Mouse (Mus musculus) adipocyte (in vitro differentiated cells): ENCODE measurements around the gene Gm16181.
A peak's percentile ranks its signal among the peaks of the same experiment; 100 is the strongest.

Experiments
- DNase-seq: peaks from one replicate; pipeline ENCODE4 v3.0.0-alpha.2; 2016; ENCODE audit warnings: low spot score

Gm16181 gene

DNA sequence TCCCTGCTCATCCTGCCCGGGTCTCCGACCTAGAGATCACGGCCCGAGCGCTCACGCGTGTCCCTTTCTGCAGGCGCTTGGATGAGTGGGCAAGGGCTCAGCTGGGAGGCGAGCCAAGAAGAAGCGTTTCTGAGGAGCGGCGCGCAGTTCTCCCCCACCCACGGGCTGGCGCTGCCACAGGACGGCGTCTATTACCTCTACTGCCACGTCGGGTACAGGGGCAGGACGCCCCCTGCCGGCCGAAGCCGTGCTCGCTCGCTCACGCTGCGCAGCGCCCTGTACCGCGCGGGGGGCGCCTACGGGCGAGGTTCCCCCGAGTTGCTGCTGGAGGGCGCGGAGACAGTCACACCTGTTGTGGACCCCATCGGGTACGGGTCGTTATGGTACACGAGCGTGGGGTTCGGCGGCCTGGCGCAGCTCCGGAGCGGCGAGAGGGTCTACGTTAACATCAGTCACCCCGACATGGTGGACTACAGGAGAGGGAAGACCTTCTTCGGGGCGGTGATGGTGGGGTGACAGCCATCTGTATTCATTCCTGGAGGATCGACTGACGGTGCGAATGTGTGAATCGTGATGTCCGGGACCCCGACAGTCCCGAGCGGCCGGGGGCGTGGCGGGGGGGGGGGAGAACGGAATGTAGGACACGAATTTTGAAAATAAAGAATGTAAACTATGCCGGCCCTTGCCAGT, 24.9 kb upstream of the Gm16181 start:
- DNase-seq = no peak

DNA sequence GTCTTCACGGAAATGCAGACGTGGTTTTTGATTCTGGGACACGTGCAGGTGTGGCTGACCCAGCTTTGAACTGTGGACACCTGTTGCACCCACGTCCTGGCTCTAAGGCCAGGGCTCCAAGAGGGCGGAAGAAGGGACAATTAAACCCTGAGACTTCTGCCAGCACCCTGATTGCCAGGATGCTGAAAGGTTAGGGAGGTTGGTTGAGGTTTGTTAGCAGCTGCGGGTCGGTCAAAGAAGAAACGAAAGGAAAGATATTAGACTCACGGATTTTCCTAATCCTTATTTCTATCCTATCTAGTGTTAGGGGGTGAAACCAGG, 24.4 kb upstream of the Gm16181 start:
- DNase-seq = no peak

DNA sequence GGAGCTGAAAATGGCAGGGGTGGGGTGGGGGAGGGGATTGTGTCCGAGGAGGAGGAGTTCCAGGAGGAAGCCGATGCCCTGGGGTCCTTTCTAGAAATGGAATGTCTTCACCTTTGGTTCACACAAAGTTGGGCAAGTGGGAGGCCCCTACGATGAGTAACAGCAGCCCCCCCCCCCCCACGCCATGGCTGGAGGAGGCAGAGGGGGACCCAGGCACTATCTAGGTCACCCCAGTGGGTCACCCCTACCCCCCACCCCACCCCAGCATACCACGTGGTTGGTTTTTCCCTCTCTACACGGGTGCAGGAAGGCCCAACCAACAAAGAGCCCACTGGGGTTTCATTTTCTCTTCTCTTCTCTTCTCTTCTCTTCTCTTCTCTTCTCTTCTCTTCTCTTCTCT, 23.5 kb upstream of the Gm16181 start:
- DNase-seq = no peak

DNA sequence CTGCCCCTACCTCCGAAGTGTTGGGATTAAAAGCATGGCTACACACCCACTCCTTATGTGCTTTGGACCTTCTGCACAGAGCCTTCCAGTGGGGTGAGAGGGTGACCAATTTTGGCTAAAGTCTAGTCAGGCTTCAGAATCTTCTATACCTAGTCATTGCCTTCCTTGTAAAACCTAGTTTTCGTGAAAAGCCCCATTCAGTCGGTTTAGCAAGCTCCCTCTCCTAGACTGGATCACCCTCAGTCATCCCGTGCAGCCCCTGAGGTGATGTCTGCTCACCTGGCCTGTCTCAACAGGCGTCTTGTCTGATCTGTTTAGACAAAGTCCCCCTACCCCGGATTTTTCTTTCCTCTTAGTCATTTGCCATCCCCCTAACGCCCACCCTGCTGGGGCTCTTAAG, 22.6 kb upstream of the Gm16181 start:
- DNase-seq = no peak

DNA sequence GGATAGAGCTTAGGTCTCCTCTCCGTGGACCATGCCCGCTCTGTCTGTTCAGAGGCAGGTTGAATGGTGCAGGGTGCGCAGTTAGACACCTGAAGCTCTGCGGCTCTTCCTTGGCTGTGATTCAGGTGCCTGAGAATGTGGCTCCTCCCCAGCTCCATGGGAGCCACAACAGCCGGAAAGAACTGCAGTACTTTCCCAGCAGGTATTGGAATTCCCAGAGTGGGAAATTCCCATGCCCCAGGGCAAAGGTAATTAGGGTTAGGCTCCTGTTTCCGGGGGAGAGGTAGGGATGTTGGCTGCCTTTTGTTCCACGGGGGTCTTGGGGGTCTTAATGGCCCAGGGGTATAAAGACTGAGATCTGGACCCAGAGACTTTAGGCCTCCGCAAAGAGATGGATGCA, 21.7 kb upstream of the Gm16181 start:
- no peak for DNase-seq

DNA sequence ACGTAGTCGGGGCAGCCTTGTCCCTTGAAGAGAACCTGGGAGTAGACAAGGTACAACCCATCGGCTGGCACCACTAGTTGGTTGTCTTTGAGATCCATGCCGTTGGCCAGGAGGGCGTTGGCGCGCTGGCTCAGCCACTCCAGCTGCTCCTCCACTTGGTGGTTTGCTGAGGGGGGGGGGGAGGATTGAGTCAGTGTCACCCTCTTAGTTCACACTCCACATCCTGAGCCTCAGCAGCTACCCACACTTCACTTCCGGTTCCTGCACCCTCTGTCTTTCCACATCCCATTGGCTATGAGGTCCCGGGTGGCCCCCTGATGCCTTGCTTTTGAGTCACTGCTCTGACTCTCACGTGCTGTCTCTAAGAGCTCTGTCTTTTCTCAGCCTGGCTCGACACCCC, 20.2 kb upstream of the Gm16181 start:
- DNase-seq = no peak

DNA sequence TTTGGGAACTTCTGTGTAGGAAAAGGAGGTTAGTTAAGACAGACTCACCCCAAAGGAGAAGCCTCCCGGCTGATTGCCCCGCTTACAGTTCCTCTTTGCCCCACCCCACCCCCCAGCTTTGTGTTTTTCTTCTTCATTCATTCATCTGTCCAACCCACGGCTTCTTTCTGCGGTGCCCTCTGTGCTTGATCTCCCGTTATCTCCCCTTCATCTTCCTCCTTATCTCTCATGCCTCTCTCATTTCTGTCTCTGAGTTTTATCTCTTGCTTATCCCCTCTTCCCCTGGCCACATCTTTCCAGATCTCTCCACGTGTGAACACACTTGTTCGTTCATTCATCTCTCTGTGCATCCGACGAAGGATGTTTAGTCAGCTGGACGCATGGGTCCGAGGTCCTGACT, 19.5 kb upstream of the Gm16181 start:
- no peak for DNase-seq

DNA sequence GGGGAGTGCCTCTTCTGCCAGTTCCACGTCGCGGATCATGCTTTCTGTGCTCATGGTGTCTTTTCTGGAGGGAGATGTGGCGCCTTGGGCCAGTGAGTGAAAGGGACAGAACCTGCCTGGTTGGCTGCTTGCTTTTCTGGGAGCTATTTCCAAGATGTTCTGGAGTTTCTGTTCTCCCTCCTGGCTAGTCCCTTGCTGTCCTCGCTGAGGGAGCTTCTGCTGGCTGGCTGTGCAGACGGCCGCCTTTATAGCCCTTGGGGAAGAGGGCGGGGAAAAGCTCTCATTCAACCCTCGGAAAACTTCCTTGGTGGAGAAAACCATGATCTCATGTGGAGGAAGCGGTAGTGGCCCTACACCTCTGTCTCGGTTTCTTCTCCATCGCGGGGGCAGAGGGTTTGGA, 18.8 kb upstream of the Gm16181 start, which contains the start of gene Tnf:
Gene Tnf (minus strand): TSS at position 221 of the 400 bp plus-strand sequence.
- DNase-seq = no peak

DNA sequence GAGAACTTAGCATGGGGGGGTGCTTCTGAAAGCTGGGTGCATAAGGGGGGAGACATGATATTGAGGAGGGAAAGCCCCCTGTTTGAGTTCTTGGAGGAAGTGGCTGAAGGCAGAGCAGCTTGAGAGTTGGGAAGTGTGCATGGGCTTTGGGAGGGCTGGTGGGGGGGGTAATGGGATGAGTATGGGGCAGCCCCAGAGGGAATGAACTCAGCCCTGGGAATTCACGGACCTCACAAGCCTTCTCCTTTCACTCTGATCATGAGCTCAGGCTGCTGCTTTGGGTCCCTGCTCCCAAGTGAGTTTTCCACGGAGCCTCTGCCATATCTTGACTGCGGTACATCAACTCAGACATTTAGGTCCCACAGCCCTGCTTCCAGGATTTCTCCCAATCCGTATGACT, 18.2 kb upstream of the Gm16181 start:
- DNase-seq = no peak

DNA sequence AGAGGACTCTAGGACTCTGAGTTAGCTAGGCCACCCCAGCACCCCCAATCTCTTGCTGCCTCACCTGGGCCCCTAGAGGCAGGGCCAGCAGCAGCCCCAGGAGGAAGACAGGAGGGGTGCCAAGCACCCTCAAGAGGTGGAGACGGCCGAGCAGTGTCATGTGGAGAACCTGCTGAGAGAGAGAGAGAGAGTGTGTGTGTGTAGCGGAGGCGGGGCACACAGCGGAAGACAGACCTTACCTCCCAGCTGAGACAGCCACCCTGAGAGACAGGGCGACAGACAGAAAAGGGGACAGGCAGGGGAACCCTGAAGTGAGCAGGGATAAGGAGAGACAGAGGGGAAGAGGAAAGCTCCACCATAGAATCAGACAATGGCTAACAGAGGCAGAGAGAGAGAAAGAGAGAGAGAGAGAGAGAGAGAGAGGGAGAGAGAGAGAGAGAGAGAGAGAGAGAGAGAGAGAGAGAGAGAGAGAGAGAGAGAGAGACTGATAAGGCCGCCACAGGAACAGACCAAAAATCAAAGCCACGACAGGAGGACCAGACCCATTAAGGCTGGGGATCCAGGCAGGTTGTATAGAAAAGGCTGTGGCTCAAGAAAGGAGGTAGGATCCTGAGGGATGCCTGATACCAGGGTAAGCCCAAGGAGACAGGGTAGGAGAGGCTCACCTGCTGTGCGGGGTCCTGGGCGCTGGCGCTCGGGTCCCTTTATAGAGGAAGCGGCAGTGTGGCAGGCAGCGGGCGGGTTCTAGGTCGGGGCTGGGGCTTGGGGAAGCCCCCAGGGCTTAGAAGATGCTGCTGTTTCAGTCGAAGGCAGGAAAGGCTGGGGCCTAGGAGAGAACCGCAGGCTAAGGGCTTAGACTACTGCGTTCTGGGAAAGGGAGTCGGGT, 15.9 kb upstream of the Gm16181 start, which contains the start of gene Lta:
Gene Lta (minus strand): TSS at position 858 of the 886 bp plus-strand sequence.
- no peak for DNase-seq

DNA sequence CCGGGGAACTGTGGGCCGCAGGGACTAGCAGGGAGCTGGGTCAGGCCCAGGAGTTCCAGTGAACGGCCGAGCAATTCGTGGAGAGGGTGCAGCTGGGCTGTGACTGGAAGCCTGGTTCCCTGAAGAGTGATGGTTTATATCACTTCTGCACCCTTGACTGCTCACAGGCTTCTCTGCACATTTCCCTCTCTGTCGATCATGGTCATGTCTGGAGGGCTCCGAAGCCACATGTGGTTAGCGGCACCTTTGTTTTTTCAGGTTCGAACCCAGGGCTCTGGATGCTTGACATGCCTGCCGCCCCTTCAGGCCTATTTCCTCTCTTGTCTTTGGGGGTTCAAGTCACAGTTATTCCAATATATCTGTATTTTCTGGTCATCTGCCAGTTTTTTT, 15.3 kb upstream of the Gm16181 start:
- no peak for DNase-seq

DNA sequence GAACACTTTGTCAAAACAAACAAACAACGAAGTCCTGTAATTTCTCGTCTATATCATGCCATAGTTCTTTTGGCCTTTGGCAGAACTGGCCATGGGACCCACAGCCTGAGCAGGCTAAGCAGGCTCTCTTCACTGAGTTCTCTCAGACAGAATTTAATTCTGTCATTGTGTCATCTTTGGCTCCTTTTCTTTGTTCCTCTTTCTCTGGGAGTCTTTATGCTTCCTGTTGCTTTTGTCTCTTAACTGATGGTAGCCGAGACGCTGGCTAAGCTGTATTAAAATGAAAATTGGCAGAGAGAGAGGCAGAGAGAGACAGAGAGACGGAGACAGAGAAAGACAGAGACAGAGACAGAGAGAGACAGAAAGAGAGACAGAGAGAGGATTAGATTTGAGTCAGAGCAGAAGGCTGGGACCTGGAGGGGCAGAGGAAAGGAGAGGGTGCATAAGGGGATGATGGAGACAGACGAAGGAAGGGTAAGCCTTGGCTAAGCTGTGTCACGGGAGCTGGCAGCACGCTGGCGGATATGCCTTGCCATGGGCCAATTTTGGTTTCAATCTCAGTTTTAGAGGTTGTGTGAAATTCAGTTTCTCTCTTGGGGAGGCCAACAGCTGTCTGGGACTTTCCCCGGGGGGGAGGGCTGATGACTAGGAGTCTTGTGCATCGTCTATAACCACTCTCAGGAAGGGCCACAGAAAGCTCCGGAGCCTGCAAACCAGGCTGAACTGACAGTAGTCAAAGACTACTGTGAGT, 10.7 kb upstream of the Gm16181 start:
- no peak for DNase-seq

DNA sequence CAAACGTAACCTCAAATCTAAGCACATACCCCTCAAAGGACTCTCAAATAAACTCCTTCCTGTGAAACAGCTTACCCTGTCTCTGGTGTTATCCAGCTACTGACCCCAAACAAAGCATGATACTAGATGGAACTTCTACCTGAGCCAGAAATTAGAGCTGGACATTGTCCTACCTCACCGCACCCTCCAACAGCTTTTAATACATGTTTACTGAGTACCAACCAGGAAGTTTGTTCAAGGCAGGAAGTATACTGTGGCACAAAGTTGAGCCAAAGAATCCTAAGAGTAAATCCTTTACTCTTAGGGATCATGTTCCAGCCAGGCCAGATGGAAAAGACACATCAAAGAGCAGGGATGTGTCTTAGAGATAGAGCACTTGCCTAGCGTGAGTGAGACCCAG, 10.0 kb upstream of the Gm16181 start:
- no peak for DNase-seq

DNA sequence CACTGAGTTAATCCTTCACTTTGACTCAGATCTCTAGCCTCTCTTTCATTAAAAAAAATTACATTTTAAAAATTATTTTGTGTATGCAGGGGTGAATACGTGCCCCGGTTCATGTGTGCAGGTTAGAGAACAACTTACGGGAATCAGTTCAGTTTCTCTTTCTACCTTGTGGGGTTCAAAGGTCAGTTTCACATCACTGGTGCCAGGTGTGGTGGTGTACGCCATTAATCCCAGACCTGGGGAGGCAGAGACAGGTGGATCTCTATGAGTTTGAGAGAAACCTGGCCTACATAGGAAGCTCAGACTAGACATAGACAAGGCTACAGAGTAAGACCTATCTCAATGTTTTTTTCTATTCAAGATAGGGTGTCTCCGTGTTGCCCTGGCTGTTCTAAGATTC, 7.6 kb upstream of the Gm16181 start:
- no peak for DNase-seq

DNA sequence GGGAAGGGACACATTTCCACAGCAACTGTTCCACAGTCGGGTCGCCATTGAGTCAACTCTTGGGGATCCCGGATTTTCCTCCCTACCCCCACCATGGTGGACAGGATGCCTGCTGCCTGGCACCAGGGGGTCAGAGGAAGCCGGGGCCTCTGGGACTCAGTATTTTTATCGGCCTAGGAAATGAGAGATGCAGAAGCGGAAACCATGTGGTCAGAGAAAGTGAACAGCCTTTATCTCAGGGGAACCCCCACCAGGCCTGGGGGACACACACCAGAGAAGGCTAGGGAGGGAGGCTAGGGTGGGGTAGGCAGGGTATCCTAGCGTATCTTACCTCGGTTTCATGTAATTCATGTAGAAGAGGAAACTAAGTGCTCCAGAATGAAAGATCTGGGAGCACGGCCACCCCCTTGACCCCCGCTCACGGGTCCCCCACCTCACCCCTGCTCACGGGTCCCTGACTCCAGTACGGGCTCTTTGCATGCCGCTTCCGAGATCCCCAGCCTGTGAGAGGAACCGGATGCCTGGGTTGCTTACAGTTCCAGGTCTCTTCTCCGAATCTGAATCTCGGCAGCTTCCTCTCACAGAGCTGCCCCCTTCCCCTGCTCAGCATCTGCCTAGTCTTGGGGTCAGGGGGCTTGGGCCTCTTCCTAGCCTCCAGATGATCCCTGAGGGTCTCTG, 2.0 kb upstream of the Gm16181 start:
- no peak for DNase-seq

DNA sequence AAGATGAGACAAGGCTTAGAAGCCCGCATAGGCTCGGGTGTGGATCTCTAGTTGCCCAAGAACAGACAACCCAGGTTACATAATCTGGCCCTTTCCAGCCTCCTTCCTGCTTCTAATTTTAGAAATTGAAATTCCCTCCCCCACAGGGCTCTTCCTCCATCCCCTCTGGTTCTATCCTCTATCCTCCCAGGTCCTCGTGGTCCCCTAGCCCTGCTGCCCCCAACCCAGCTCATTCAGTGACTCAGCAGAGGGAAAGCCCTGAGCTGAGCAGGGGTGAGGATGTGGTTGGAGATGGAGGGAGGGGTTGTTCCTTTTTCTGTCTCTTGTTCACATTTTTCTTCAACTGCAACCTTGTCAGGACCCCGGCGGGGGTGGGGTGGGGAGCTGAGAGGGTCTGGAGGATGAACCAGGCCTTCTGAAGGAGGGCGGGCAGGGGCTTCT, 1.0 kb upstream of the Gm16181 start:
- no peak for DNase-seq

DNA sequence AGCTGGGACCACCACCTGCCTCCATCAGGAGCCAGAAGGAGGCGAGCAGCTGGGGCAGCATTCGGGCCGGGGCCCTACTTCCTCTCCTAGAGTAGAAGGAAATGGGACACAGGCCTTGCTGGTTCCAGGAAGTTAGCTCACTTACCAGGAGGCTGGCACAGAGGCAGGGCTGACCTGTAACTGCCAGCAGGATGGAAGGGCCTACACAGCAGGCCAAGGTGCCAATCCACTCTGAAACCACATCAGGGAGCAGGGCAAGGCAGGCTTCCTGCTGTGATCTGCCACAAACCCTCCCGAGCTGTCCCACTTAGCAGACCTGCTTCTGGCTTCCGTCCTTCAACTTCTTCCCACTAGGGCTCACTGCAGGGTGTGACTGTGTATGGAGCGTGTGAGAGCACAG, 1.7 kb downstream of the Gm16181 start:
- no peak for DNase-seq

DNA sequence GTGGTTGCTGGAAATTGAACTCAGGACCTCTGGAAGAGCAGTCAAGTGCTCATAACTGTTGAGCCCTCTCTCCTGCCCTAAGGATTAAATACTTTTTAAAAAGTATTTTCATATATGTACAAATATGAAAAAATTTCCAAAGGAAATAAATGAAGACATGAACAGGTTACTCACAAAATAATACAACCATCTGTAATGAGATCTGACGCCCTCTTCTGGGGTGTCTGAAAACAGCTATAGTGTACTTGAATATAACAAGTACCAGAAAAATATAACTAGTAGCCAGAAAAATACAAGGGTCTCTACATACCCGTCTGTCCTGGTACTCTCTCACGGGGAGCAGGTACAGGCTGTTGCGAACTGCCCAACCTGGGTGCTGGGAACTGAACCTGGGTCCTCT, 4.0 kb downstream of the Gm16181 start:
- DNase-seq = no peak

DNA sequence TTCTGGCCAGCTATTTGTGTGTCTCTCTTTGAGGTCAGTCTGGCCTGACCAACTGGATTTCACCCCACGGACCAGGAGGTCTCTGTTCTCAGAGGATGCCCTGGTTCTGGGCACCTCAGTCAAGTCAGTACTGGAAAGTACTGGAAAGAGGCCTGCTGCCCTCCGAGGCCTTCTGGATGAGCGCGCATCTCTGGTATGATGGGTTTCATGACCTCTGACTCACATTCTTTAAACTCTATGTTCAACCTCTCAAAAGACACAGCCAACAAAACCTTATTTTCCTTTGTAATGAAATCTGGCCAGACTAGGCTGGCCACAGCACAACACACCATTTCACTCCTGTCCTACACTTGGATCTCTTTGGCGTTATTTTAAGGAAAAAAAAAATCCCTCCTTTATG, 4.8 kb downstream of the Gm16181 start:
- no peak for DNase-seq

DNA sequence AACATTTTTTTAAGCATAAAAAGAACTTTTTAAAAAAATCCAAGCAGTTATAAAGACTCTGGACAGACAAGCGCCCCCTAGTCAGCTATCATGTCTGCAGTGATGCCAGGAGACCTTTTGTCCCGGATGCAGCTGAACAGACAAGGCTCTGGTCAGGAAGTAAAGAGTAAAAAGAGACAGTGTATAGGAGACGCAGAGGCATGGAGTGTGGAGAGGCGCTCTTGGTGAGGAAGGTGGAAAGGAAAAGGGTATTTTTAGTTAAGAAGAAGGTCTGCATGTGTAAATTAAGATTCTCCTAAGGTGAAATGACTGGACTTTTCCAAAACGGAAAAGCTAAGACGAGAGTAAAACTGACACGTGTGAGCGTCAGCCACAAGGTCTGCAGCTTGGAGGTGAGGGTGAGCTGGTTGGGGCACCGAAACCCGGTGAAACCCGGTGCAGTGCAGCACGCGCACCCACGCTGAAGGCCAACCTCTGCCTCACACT, 6.0 kb downstream of the Gm16181 start:
- DNase-seq = no peak

DNA sequence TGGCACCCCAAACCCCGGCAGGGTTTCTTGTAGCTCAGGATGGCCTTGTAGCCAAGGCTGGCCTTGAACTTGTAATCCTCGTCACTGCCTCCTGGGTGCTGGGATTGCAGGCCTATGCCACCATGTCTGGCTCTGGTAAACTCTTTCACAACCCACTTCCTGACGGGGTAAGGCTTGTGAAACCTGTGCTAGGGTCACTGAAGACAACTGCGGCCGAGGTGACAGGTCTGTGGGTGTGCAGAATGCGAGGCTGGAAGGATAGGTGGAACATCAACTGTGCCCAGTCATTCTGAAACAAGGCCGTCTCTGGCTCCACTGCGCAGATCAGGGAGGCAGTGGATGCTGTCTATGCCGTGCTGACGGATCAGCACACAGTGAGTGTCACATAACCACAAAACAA, 10.4 kb downstream of the Gm16181 start:
- no peak for DNase-seq

DNA sequence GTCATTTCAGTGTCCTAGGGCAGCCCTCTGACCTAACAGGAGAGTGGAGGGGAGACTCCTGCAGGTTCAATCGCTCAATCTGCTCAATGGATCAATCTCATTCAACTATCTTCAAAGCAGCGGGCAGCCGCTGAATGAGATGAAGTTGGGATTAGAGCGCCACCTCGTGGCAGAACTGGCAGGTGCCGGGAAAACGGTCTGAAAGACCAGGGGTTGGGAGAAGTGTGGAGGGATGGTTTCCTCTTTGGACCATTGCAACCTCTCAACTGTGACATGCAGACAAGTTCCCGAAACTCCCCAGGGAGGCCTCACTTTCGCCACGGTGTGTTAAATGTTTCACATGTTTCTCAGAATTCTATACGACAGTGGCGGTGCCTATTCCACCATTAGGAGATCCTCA, 11.4 kb downstream of the Gm16181 start:
- peak; percentile 80 for DNase-seq
